Mouse (Mus musculus): ENCODE data around the gene Slain1. TPM values are rescaled to one million over a fixed set of nuclear protein-coding genes. Genes with fewer than 3 reads are reported as not detected.

The Slain1 gene
- polyA plus RNA-seq, 1 experiment from 2014 or later = 5.6 TPM

GRCm38 (mm10) chr14:103666347-103666954, 16.4 kb downstream of the Slain1 start:
- H3K9me3 ChIP-seq (replicated peaks) = no peaks in the 10 kb centered on the region
- 67% methylated on average over 8 of the region's 8 CpGs for WGBS
- no peak overlapping the region for H3K4me2 ChIP-seq (replicated peaks)
- ATAC-seq (ENCODE audit: insufficient number of reproducible peaks, low FRiP score, low TSS enrichment, low read depth) = no peak
- no peaks in the 10 kb centered on the region for H3K27me3 ChIP-seq
- no peak overlapping the region for H3K4me3 ChIP-seq (replicated peaks)
- H3K9ac ChIP-seq = no peak overlapping the region
- no peaks in the 10 kb centered on the region for H3K36me3 ChIP-seq
- H3K4me1 ChIP-seq = no peaks in the 10 kb centered on the region
- H3K27ac ChIP-seq (replicated peaks) = no peak overlapping the region

- no peaks in the 10 kb centered on the region for H3K4me1 ChIP-seq
- H3K36me3 ChIP-seq = no peaks in the 10 kb centered on the region
- H3K4me2 ChIP-seq (replicated peaks) = no peak overlapping the region
- no peak overlapping the region for H3K9ac ChIP-seq
- no peak overlapping the region for H3K4me3 ChIP-seq (replicated peaks)
- no peaks in the 10 kb centered on the region for H3K9me3 ChIP-seq (replicated peaks)
- 92% methylated on average over 8 of the region's 8 CpGs for WGBS
- H3K27ac ChIP-seq (replicated peaks) = no peak overlapping the region
- no peaks in the 10 kb centered on the region for H3K27me3 ChIP-seq
- no peak for ATAC-seq (ENCODE audit: insufficient number of reproducible peaks, low FRiP score, low TSS enrichment, low read depth)
Measured at GRCm38 (mm10) chr14:103667036-103667435, 17.0 kb downstream of the Slain1 start.

DNA sequence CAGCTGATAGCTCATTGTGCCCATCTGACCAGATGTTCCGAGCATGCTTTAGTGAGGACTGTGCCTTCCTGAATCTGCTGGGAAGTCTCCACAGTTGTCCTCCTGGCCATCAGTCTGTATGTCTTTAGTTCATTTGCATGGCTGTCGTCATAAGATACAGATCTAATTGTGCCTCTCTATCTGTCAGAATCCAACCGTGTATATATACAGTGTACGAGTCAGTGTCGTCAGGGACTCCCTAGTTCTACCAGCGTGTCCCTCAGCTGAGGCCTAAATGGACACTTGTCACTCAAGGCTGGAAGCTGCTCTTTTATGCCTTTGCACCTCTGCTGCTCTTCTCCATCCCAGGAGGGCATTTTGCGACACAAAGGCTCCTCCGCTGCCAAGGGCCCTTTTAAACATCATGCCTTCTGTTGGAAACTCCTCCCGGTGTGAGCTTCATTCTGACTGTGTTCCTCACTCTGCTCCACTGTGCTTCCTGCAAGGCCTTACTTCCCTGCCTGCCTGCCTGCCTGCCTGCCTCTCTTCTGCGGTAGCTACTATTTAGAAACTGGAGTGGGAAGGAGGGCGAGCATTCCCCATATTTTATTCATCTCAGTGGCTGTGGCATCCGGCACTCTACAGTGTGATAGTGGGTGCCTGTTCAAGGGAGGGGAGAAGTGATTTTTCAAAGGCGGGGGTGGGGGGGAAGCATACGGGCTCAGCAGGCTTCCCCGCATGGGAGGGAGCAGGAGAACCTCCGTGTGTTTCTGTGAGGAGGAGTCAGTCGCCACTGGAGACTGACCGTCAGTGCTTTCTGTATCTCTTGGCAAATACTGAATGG, 29.6 kb downstream of the Slain1 start:
- H3K4me3 ChIP-seq (replicated peaks) = no peak overlapping the region
- H3K9ac ChIP-seq = no peak overlapping the region
- no peak for ATAC-seq (ENCODE audit: insufficient number of reproducible peaks, low FRiP score, low TSS enrichment, low read depth)
- H3K27ac ChIP-seq (replicated peaks) = no peak overlapping the region
- no peak overlapping the region for H3K4me2 ChIP-seq (replicated peaks)
- H3K27me3 ChIP-seq = no peaks in the 10 kb centered on the region
- WGBS = 42% methylated on average over 18 of the region's 18 CpGs
- H3K4me1 ChIP-seq = no peaks in the 10 kb centered on the region; the same call in 1 of the 2 replicates
- no peaks in the 10 kb centered on the region for H3K36me3 ChIP-seq
- H3K9me3 ChIP-seq (replicated peaks) = no peaks in the 10 kb centered on the region

DNA sequence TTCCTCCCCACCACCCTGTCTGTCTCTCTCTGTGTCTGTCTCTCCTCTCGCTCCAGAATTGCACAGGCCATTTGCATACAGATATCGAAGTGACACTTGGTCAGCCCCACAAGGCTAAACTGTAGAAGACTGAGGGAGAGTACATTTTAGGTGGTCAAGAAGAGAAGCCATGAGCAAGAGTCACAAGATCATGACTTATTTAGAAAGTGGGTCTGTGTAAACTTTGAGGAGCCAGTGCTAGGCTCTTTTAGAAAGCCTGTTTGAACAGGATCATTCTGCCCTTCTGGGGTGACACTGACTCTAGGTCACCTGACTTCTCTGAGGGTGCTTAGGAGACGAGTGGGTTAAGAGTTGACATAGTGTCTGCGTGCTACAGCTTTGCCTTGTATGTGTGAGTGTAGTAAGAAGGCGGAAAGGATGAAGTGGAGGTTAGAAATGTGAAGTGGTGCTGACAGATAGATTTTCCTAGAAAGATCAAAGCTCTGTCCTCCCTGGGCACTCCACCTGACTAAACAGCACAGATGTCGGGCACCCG, 30.3 kb downstream of the Slain1 start:
- Histone ChIP-seq H3K27ac (replicated peaks) (no peak overlapping the region), H3K27me3 (no peaks in the 10 kb centered on the region), H3K4me3 (replicated peaks) (no peak overlapping the region), H3K9me3 (replicated peaks) (no peaks in the 10 kb centered on the region), H3K4me2 (replicated peaks) (no peak overlapping the region), H3K9ac (no peak overlapping the region), H3K36me3 (no peaks in the 10 kb centered on the region), H3K4me1 (no peaks in the 10 kb centered on the region; the same call in 1 of the 2 replicates)
- WGBS = 68% methylated on average over 7 of the region's 7 CpGs
- ATAC-seq (ENCODE audit: insufficient number of reproducible peaks, low FRiP score, low TSS enrichment, low read depth) = no peak

DNA sequence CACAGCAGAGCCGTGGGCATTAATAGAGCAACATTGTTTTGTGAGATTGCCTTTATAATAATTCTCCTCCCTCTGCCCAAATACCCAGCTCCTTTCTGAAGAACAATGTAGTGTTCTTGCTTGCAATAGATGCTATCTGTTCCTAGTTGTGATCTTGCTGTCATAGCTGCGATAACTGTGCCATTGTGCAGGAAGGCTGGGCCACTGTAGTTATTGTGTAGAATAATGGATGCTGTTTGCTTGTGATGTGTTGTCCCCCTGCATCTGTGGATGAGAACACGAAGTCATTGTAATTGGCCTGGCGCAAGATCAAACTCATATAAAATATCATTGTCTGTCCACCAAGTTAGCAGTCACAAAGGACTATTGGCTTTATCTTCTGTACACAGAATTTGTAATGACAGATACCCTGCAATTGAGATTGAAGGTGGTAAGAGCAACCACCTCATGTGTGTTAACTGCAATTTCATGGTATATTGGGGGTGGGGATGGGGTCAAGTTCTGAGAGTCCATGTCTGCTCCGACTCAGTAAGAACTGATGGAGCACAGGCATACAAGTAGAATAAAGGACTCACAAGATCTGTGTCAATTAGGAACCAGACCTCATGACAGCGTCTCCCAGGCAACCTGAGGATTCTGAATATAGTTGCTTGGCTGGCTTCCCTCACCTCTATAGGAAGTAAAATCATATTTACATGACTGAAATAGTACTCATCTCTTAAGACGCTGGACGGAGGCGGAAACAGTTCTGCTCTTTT, 32.8 kb downstream of the Slain1 start:
- Histone ChIP-seq H3K9me3 (replicated peaks) (no peaks in the 10 kb centered on the region), H3K9ac (no peak overlapping the region), H3K27ac (replicated peaks) (no peak overlapping the region), H3K4me2 (replicated peaks) (no peak overlapping the region), H3K36me3 (no peaks in the 10 kb centered on the region), H3K4me3 (replicated peaks) (no peak overlapping the region), H3K4me1 (no peaks in the 10 kb centered on the region; the same call in 1 of the 2 replicates), H3K27me3 (no peaks in the 10 kb centered on the region)
- no peak for ATAC-seq (ENCODE audit: insufficient number of reproducible peaks, low FRiP score, low TSS enrichment, low read depth)
- WGBS = 72% methylated on average over 9 of the region's 9 CpGs

DNA sequence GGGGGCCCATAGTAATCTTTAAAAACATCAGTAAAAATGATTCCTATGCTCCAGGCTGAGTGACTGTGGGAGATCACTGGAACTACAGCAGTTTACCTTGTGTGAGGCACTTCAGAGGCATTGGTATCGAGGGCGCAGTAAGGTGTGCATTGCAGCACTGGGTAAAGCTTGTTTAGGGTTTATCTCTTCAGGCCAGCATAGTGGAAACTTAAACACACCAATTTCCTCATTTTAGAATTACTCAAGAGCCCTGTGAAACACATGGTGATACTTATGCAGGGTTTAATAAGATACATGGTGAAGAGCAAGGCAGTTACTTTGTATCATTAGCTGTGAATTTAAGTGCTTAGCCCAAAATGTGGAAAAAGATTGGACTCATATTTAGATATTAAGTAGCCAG, 37.0 kb downstream of the Slain1 start:
- ATAC-seq (ENCODE audit: insufficient number of reproducible peaks, low FRiP score, low TSS enrichment, low read depth) = no peak
- WGBS = 90% methylated on average over 2 of the region's 2 CpGs
- no peak overlapping the region for H3K4me2 ChIP-seq (replicated peaks)
- no peaks in the 10 kb centered on the region for H3K4me1 ChIP-seq
- no peaks in the 10 kb centered on the region for H3K36me3 ChIP-seq
- no peaks in the 10 kb centered on the region for H3K9me3 ChIP-seq (replicated peaks)
- H3K4me3 ChIP-seq (replicated peaks) = no peak overlapping the region
- no peak overlapping the region for H3K27ac ChIP-seq (replicated peaks)
- H3K9ac ChIP-seq = no peak overlapping the region
- H3K27me3 ChIP-seq = no peaks in the 10 kb centered on the region

GRCm38 (mm10) chr14:103694295-103694694, 44.3 kb downstream of the Slain1 start:
- ATAC-seq (ENCODE audit: insufficient number of reproducible peaks, low FRiP score, low TSS enrichment, low read depth) = no peak

DNA sequence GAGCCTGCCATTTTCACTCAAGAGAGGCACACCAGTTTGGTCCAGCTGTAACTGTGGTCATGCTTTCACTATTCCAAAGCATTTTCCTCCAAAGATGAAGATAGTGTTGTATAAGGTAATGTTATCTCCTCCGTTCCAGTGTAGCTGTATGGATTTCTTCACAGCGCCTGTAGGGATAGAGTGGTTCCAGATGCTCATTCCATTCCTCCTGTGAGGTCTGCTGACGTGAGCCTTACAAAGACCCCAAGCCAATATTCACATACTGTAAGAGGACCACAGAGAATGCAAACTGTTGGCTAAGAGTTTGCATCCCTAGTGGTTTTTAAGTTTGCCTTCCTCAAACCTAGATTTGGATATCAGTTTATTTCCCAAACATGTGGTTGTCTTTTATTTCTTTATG, 45.6 kb downstream of the Slain1 start:
- no peaks in the 10 kb centered on the region for H3K4me1 ChIP-seq
- 38% methylated on average over 3 of the region's 3 CpGs for WGBS
- no peaks in the 10 kb centered on the region for H3K27me3 ChIP-seq
- H3K4me3 ChIP-seq (replicated peaks) = no peak overlapping the region
- H3K4me2 ChIP-seq (replicated peaks) = no peak overlapping the region
- H3K9me3 ChIP-seq (replicated peaks) = no peaks in the 10 kb centered on the region
- no peak overlapping the region for H3K27ac ChIP-seq (replicated peaks)
- ATAC-seq (ENCODE audit: insufficient number of reproducible peaks, low FRiP score, low TSS enrichment, low read depth) = no peak
- no peak overlapping the region for H3K9ac ChIP-seq
- H3K36me3 ChIP-seq = no peaks in the 10 kb centered on the region

More at GRCm38 (mm10) chr14:103694295-103694694, 44.3 kb downstream of the Slain1 start:
- no peak overlapping the region for H3K27ac ChIP-seq (replicated peaks)
- H3K4me3 ChIP-seq (replicated peaks) = no peak overlapping the region
- no peaks in the 10 kb centered on the region for H3K36me3 ChIP-seq
- no peak overlapping the region for H3K4me2 ChIP-seq (replicated peaks)
- 43% methylated on average over 1 of the region's 1 CpGs for WGBS
- H3K27me3 ChIP-seq = no peaks in the 10 kb centered on the region
- no peaks in the 10 kb centered on the region for H3K9me3 ChIP-seq (replicated peaks)
- no peak overlapping the region for H3K9ac ChIP-seq
- H3K4me1 ChIP-seq = no peaks in the 10 kb centered on the region

GRCm38 (mm10) chr14:103697101-103697500, 47.1 kb downstream of the Slain1 start:
- H3K27ac ChIP-seq (replicated peaks) = no peak overlapping the region
- no peak overlapping the region for H3K4me3 ChIP-seq (replicated peaks)
- no peak overlapping the region for H3K4me2 ChIP-seq (replicated peaks)
- no peaks in the 10 kb centered on the region for H3K4me1 ChIP-seq
- H3K36me3 ChIP-seq = no peaks in the 10 kb centered on the region
- no peaks in the 10 kb centered on the region for H3K27me3 ChIP-seq
- no peak for ATAC-seq (ENCODE audit: insufficient number of reproducible peaks, low FRiP score, low TSS enrichment, low read depth)
- H3K9ac ChIP-seq = no peak overlapping the region
- WGBS = 87% methylated on average over 7 of the region's 7 CpGs
- no peaks in the 10 kb centered on the region for H3K9me3 ChIP-seq (replicated peaks)

DNA sequence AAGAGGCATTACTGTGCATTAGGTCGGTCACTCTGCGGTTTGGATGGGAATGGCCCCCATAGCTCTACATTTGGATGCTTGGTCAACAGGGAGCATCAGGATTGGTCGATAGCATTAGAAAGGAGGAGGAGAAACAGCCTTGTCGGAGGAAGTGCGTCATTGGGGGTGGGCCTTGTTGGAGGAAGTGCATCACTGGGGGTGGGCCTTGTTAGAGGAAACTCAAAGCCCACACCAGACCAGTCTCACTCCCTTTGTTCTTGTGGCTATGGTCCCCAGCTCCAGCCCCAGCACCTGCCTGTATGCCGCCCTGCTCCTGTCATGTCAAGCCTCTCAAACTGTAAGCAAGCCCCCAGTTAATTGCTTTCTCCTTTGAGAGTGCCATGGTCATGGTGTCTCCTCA, 49.3 kb downstream of the Slain1 start:
- 94% methylated on average over 6 of the region's 6 CpGs for WGBS
- Histone ChIP-seq H3K9me3 (replicated peaks) (no peaks in the 10 kb centered on the region), H3K9ac (no peak overlapping the region), H3K4me2 (replicated peaks) (no peak overlapping the region), H3K4me1 (no peaks in the 10 kb centered on the region), H3K27ac (replicated peaks) (no peak overlapping the region), H3K4me3 (replicated peaks) (no peak overlapping the region), H3K27me3 (no peaks in the 10 kb centered on the region), H3K36me3 (no peaks in the 10 kb centered on the region)
- no peak for ATAC-seq (ENCODE audit: insufficient number of reproducible peaks, low FRiP score, low TSS enrichment, low read depth)

DNA sequence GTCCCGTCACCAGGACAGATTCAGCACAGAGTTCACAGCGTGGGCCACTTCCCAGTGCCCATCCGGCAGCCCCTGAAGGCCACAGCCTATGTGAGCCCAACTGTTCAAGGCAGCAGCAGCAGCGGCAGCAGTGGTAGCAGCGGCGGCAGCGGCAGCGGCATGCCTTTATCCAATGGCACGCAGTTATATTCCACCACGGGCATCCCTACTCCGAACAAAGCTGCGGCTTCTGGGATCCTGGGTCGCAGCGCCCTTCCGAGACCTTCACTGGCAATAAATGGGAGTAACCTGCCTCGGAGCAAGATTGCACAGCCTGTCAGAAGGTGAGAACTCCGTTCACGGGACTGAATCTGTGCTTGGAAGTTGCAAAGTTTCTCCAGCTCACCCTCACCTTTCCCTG, 52.5 kb downstream of the Slain1 start:
- H3K9me3 ChIP-seq (replicated peaks) = no peaks in the 10 kb centered on the region
- H3K4me1 ChIP-seq = no peaks in the 10 kb centered on the region
- H3K4me3 ChIP-seq (replicated peaks) = no peak overlapping the region
- H3K27ac ChIP-seq (replicated peaks) = no peak overlapping the region
- no peak overlapping the region for H3K9ac ChIP-seq
- H3K36me3 ChIP-seq = no peaks in the 10 kb centered on the region
- ATAC-seq (ENCODE audit: insufficient number of reproducible peaks, low FRiP score, low TSS enrichment, low read depth) = no peak
- 89% methylated on average over 18 of the region's 18 CpGs for WGBS
- no peaks in the 10 kb centered on the region for H3K27me3 ChIP-seq
- H3K4me2 ChIP-seq (replicated peaks) = no peak overlapping the region
